Mouse (Mus musculus) thymus, adult 2 months (tissue): ENCODE measurements around the gene Ggt6.

ENCODE experiments used
- CTCF ChIP-seq: fragments of 200-500 bp; IDR thresholded peaks from 2 replicates; pipeline ENCODE4 v1.5.1; 2012; ENCODE audit warnings: mild to moderate bottlenecking, control low read depth, low read length, moderate library complexity, borderline replicate concordance; ENCODE audit not compliant: control insufficient read depth, poor library complexity, insufficient read depth; ENCODE audit errors: extremely low read depth
- POLR2A ChIP-seq: fragments of 200-500 bp; IDR thresholded peaks from 2 replicates; pipeline ENCODE4 v1.6.1; 2012; ENCODE audit warnings: mild to moderate bottlenecking, low read length, control low read depth, moderate library complexity; ENCODE audit not compliant: control insufficient read depth, poor library complexity, insufficient read depth; ENCODE audit errors: extremely low read depth

DNA sequence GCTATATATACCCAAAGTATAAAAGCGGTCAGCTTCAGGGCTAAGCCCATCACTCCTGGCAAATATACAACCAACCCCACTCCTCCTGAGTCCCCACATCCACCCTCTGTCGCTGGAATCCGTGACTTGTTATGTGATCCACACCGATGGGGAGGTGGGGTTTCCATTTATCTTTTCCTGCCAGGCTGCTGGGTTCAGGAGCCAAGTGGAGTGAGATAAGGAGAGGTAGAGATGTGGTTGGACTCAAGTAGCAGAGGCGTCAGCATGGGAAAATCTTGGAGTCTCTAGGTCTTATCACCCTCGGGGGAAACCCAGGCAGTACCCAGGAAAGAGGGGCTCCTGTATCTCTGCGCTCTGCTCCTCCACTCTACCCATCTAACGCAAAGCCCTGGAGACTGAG is 20.2 kb upstream of the Ggt6 start:
- TF ChIP-seq CTCF: no peak
- TF ChIP-seq POLR2A: no peak
